8 mouse cellular contexts compared by ENCODE assay signal in the genomic region with DNA sequence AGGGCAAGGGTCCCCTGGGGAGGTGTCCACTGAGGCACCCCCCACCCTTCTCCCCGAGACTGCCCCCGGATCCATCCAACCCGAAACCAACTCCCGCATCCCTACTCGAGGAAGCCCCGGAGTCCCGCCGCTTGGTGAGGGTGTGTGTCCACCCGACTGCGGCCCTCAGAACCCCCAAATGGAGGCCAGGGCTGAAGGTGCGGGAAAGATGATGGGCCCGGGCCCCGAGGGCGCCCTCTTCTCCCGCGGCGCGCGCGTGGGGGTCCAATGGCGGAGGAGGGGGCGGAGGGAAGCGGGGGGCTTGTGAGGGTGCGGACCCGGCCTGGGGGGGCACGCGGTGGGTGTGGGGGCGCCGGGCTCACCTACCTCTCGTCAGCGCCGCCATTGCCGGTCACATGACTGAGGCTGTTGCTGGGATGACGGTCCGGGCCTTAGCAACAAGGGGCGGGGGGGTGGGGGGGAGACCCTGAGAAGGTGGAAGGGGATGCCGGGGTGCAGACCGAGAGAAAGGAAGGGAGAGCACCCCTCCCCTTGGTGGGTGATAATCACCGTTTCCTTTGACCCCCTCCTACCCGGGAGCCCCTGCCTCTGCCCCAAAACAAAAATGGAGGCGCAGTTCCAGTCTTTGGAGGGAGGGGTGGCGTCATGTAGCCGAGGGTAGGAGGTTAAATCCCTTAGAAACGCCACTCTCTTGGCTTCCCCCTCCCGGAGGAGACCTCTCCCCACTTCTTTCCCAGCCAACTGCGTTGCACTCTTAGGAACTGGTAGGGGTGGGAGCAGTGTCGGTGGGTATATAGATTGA. TPM values are rescaled to one million over a fixed set of nuclear protein-coding genes. Genes with fewer than 3 reads are reported as not detected.
DNase-seq lines count a peak whose midpoint lies in the region; ATAC-seq lines count a peak whose summit lies in the region.

A gene (minus strand): TSS at position 401 of the 802 bp plus-strand sequence.

- H3K9me3 ChIP-seq in forebrain, embryonic 13.5 days (replicated peaks) = no peaks in the 10 kb centered on the region

- no peaks in the 10 kb centered on the region for H3K27me3 ChIP-seq in forebrain, embryonic 13.5 days

- peak within 1 kb of the TSS; percentile 90 for H3K4me3 ChIP-seq in forebrain, embryonic 13.5 days
- peak within 1 kb of the TSS; percentile 66 for H3K4me3 ChIP-seq in macrophage (ENCODE audit: inconsistent target)

- H3K4me1 ChIP-seq in forebrain, embryonic 13.5 days = peaks cover 19% of the 10 kb centered on the region

- H3K36me3 ChIP-seq in forebrain, embryonic 13.5 days (ENCODE audit: poor library complexity, severe bottlenecking) = peaks cover 65% of the 10 kb centered on the region
- H3K36me3 ChIP-seq in macrophage (ENCODE audit: inconsistent target) = peaks cover 21% of the 10 kb centered on the region

- peak; percentile 77 for ATAC-seq in forebrain, embryonic 13.5 days

- H3K79me2 ChIP-seq in macrophage (ENCODE audit: inconsistent target) = no peaks in the 10 kb centered on the region

- under 1% methylated on average over 35 of the region's 47 CpGs for WGBS in forebrain, embryonic 13.5 days
- WGBS in macrophage (ENCODE audit: missing documents) = 8% methylated on average over 33 of the region's 47 CpGs

- H3K4me2 ChIP-seq in forebrain, embryonic 13.5 days = peak within 1 kb of the TSS; percentile 73

- H3K9ac ChIP-seq in forebrain, embryonic 13.5 days = peak within 1 kb of the TSS; percentile 96

- H3K27ac ChIP-seq in forebrain, embryonic 13.5 days = peak within 1 kb of the TSS; percentile 91
- H3K27ac ChIP-seq in macrophage = peak within 1 kb of the TSS; percentile 37

- peak in 1 of 2 experiments; percentile 69 for DNase-seq in layer of hippocampus, adult 18-20 months (ENCODE audit: low spot score in 2 of 2)
- DNase-seq in layer of hippocampus, adult 9-11 months = no peak
- peak; percentile 58 for DNase-seq in adrenal gland, postnatal 25 days
- peak; percentile 59 for DNase-seq in heart, postnatal 4 days
- DNase-seq in layer of hippocampus, postnatal 25 days (ENCODE audit: extremely low spot score in 1 of 2, low spot score in 1 of 2) = no peak
- DNase-seq in testis, postnatal 14 days (ENCODE audit: low spot score) = peak; percentile 59

RNA-seq across cellular contexts. Expression of the gene that starts here (rescaled TPM):
- 100 to 1,000 TPM; 210 to 217 TPM for total RNA-seq in layer of hippocampus, adult 18-20 months (2021)
- total RNA-seq in adrenal gland, postnatal 25 days (2021) = 89.7 and 96.8 TPM in 2 replicates
- polyA plus RNA-seq in forebrain, embryonic 13.5 days (2015; fragmentation: Nextera tagmentation; extraction: Ambion mirVana) = 150 and 155 TPM in 2 replicates
- 10 to 100 TPM; 50.0 to 53.8 TPM for total RNA-seq in heart, postnatal 4 days (2021)
- total RNA-seq in layer of hippocampus, postnatal 25 days (2021) = 100 to 1,000 TPM; 210 to 243 TPM
- total RNA-seq in macrophage (2018; cell fraction: chromatin; rRNA removed) = 100 to 1,000 TPM in 2 of 26 experiments, 10 to 100 TPM in 24; 31.0 to 122 (median 61.3) TPM
- 10 to 100 TPM in 16 of 26 experiments, 1 to 10 TPM in 10; 5.7 to 32.8 (median 14.5) TPM for total RNA-seq in macrophage (2018; cell fraction: cytosol; rRNA removed)
- 100 to 1,000 TPM in 11 of 26 experiments, 10 to 100 TPM in 15; 33.8 to 234 (median 81.8) TPM for total RNA-seq in macrophage (2018; cell fraction: nucleus; rRNA removed)
- 10.9 to 46.7 TPM (median 15.1 TPM) in 3 replicates for polyA plus RNA-seq in macrophage (2018)

Comparison
In these comparisons a context has a peak if more than half of its experiments do, and no peak if none do; other contexts are left out.
1. DNase-seq: peak in adrenal gland, postnatal 25 days (single experiment), heart, postnatal 4 days (single experiment) and testis, postnatal 14 days (single experiment); none in layer of hippocampus, adult 9-11 months (single experiment) and layer of hippocampus, postnatal 25 days (0 of 2).